Mouse (Mus musculus): Measurements from ENCODE around the gene Isg20l2. TPM values are rescaled to one million over a fixed set of nuclear protein-coding genes. Genes with fewer than 3 reads are reported as not detected.
A peak's percentile ranks its signal among the peaks of the same experiment; 100 is the strongest.

The Isg20l2 gene
- polyA plus RNA-seq, 1 experiment from 2014 or later: 63.0 TPM

DNA sequence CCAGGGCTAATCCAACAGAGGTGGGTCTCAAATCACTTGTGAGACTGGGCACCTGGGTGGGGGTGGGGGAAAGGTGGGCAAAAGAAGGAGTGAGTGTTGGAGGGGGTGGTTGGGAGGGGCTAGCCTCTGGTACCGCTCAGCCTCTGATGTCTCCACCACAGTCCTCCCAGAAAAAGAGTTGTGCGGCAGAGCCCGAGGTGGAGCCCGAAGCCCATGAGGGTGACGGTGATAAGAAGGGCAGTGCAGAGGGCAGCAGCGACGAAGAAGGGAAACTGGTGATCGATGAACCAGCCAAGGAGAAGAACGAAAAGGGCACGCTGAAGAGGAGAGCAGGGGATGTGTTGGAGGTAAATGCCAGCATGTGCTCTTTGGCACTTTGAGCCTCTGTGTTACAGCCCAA, 16.2 kb upstream of the Isg20l2 start:
- 87% methylated on average over 10 of the region's 10 CpGs for WGBS
- Histone ChIP-seq H3K27ac (no peak overlapping the region), H3K4me1 (peaks cover 33% of the 10 kb centered on the region), H3K36me3 (peaks cover 48% of the 10 kb centered on the region), H3K4me3 (no peak overlapping the region), H3K9ac (no peak overlapping the region), H3K4me2 (no peak overlapping the region), H3K27me3 (no peaks in the 10 kb centered on the region), H3K9me3 (no peaks in the 10 kb centered on the region)
- no peak for ATAC-seq (ENCODE audit: borderline replicate concordance, extremely low read depth, low FRiP score, low TSS enrichment)

DNA sequence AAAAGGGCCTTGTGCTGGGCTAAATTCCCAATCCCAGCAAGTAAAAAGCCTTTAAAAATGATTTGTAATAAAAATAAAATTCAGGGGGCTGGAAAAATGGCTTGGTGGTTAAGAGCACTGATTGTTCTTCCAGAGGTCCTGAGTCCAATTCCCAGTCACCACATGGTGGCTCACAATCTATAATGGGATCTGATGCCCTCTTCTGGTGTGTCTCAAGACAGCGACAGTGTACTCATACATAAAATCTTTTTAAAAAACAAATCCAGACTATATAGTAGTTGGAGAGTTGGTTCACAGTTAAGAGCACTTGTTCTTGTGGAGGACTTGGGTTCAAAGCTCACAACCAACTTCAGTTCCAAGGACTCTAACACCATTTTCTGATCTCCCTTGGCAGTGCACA, 13.1 kb upstream of the Isg20l2 start:
- Histone ChIP-seq H3K36me3 (peaks cover 51% of the 10 kb centered on the region), H3K4me2 (no peak overlapping the region), H3K9me3 (no peaks in the 10 kb centered on the region), H3K4me1 (peaks cover 15% of the 10 kb centered on the region), H3K27ac (no peak overlapping the region), H3K27me3 (no peaks in the 10 kb centered on the region), H3K4me3 (no peak overlapping the region), H3K9ac (no peak overlapping the region)
- no peak for ATAC-seq (ENCODE audit: borderline replicate concordance, extremely low read depth, low FRiP score, low TSS enrichment)
- WGBS: 81% methylated on average over 1 of the region's 1 CpGs

DNA sequence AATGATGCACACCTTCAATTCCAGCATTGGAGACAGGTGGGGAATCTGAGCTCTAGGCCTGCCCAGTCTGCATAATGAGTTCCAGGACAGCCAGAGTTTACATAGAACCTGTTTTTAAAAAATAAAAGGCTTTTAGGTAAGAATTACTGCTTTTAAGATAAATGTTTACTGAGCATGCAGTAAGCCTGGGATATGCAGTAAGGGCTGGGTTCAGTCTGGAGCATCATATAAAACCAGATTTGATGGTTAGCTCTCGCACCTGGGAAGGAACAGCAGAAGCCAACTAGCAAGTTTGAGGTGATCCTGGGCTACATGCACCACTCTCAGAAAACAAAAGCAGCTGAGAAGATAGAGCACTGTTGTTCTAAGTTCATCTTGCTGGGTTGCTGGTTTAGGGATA, 11.6 kb upstream of the Isg20l2 start:
- no peaks in the 10 kb centered on the region for H3K27me3 ChIP-seq
- H3K4me2 ChIP-seq: peak overlapping the region; percentile 79; the same call in 1 of the 2 replicates
- H3K9me3 ChIP-seq: no peaks in the 10 kb centered on the region
- peaks cover 58% of the 10 kb centered on the region for H3K36me3 ChIP-seq
- H3K9ac ChIP-seq: no peak overlapping the region
- H3K27ac ChIP-seq: peak overlapping the region; percentile 86; the same call in 1 of the 2 replicates
- WGBS: 89% methylated on average over 1 of the region's 1 CpGs
- no peak overlapping the region for H3K4me3 ChIP-seq
- ATAC-seq (ENCODE audit: borderline replicate concordance, extremely low read depth, low FRiP score, low TSS enrichment): no peak
- H3K4me1 ChIP-seq: peaks cover 15% of the 10 kb centered on the region

DNA sequence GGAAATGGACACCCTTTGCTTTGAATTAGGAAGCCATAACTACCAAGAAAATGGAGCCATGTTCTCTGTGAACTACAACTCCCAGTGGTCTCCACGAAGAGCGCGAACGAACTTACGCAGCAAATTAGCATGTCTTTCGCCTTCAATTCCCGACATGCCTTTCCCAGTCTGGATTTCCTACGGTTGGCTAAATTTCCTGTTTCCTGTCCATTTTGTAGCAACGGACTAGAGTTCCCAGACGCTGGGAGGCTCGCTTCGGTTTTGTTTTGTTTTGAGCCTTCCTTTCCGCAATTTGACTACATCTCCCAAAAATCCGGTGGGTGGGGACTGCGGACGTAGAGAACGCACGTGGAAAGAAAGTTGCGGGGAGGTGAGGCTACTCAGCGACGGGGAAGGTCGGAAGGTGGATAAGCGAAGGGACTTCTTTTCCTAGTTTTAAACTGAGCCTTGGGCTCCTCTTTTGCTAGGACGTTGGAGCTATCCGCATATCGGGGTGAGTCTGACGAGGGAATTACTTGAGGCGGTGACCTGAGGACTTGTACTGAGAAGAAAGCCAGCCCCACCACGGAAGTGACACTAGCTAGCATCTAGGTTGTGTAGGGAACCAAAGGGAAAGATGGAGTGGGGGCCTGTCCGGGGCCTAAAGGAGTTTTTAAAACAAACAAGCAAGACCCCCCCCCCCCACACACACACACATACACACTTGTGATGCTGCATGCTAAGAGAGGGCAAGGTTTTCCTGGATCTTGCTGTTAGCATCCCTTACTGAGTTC, 10.6 kb upstream of the Isg20l2 start, which contains the start of gene Mrpl24:
Gene Mrpl24, plus strand, starts transcription at position 171 of the 773 bp plus-strand sequence.
- Histone ChIP-seq H3K4me2 (peak within 1 kb of the TSS; percentile 79), H3K4me1 (peaks cover 15% of the 10 kb centered on the region), H3K36me3 (peaks cover 58% of the 10 kb centered on the region), H3K9me3 (no peaks in the 10 kb centered on the region), H3K9ac (peak within 1 kb of the TSS; percentile 71), H3K27ac (peak within 1 kb of the TSS; percentile 86), H3K4me3 (peak within 1 kb of the TSS; percentile 76), H3K27me3 (no peaks in the 10 kb centered on the region)
- ATAC-seq (ENCODE audit: borderline replicate concordance, extremely low read depth, low FRiP score, low TSS enrichment): peak; percentile 87
- under 1% methylated on average over 30 of the region's 30 CpGs for whole genome bisulfite sequencing

DNA sequence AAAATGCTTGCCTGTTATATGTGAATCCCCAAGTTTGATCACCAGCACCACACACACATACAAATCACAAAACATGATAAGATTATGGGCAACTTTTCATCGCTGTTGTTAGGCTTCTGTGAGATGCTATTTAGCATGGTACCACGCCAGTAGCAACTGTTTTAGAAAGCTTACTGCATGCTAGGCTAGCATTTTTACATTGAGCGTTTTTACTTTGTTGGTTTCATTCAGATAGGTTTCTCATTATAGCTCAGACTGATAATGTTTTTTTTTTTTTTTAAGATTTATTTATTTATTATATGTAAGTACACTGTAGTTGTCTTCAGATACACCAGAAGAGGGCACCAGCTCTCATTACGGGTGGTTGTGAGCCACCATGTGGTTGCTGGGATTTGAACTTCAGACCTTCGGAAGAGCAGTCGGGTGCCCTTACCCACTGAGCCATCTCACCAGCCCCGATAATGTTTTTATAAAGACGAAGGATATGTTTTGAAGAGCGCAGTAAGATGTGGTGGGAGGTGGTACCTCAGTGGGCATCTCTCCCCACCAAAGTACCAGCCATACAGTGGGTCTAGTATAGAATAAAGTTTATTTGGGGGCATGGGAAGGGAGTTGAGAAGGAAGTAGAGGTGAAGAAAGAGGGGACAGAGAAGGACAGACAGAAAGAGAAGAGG, 9.7 kb upstream of the Isg20l2 start:
- 62% methylated on average over 9 of the region's 9 CpGs for WGBS
- no peak for ATAC-seq (ENCODE audit: borderline replicate concordance, extremely low read depth, low FRiP score, low TSS enrichment)
- H3K36me3 ChIP-seq: peaks cover 57% of the 10 kb centered on the region
- no peaks in the 10 kb centered on the region for H3K27me3 ChIP-seq
- peaks cover 15% of the 10 kb centered on the region for H3K4me1 ChIP-seq
- no peaks in the 10 kb centered on the region for H3K9me3 ChIP-seq
- H3K4me2 ChIP-seq: peak overlapping the region; percentile 79
- peak overlapping the region; percentile 76 for H3K4me3 ChIP-seq
- H3K27ac ChIP-seq: no peak overlapping the region
- H3K9ac ChIP-seq: peak overlapping the region; percentile 71

DNA sequence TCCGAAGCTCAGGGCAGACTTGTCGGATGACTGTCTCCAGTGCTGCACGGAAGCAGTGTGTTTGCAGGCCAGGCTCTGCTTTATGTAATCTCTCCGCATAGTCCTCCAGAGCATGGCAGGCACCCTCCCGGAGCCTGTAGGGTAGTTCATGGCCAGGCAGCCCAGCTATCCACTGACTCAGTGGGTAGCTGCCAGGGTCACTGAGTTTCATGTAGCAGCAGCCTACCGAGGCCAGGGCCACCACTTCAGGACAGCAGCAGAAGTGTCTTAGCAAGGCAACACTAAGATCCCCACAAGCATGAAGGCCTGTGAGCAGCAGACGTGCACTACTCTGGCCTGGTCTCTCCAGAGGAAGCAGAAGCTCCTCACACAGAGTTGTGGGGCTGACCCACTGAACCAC, 5.1 kb upstream of the Isg20l2 start:
- H3K36me3 ChIP-seq: peaks cover 58% of the 10 kb centered on the region
- no peak for ATAC-seq (ENCODE audit: borderline replicate concordance, extremely low read depth, low FRiP score, low TSS enrichment)
- H3K27ac ChIP-seq: no peak overlapping the region
- peaks cover 14% of the 10 kb centered on the region for H3K4me1 ChIP-seq
- WGBS: 87% methylated on average over 7 of the region's 7 CpGs
- H3K4me2 ChIP-seq: no peak overlapping the region
- no peaks in the 10 kb centered on the region for H3K9me3 ChIP-seq
- H3K27me3 ChIP-seq: no peaks in the 10 kb centered on the region
- H3K4me3 ChIP-seq: no peak overlapping the region
- no peak overlapping the region for H3K9ac ChIP-seq

DNA sequence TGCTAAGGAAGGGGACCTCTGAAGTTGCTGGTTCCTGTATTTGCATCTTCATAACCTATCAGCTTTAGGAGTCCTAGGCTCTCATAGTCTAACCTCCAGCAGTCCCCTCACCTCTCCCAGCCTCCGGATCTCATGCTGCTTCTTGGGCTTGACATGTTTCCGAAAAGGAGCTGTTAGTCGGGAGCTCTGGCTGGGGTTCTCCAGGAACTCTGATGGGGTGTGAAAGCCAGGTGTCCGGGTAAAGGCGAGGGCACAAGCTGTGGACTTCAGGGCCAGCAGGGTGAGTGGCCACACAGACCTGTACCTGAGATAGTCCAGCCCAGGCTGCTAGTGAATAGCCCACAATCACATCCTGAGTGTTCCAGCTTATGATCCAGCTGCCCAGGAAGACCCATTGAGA, 2.7 kb upstream of the Isg20l2 start:
- H3K4me3 ChIP-seq: no peak overlapping the region
- no peak overlapping the region for H3K27ac ChIP-seq
- H3K9me3 ChIP-seq: no peaks in the 10 kb centered on the region
- no peak for ATAC-seq (ENCODE audit: borderline replicate concordance, extremely low read depth, low FRiP score, low TSS enrichment)
- no peak overlapping the region for H3K9ac ChIP-seq
- H3K4me2 ChIP-seq: no peak overlapping the region
- peaks cover 62% of the 10 kb centered on the region for H3K36me3 ChIP-seq
- peaks cover 24% of the 10 kb centered on the region for H3K4me1 ChIP-seq
- WGBS: 87% methylated on average over 5 of the region's 5 CpGs
- no peaks in the 10 kb centered on the region for H3K27me3 ChIP-seq

DNA sequence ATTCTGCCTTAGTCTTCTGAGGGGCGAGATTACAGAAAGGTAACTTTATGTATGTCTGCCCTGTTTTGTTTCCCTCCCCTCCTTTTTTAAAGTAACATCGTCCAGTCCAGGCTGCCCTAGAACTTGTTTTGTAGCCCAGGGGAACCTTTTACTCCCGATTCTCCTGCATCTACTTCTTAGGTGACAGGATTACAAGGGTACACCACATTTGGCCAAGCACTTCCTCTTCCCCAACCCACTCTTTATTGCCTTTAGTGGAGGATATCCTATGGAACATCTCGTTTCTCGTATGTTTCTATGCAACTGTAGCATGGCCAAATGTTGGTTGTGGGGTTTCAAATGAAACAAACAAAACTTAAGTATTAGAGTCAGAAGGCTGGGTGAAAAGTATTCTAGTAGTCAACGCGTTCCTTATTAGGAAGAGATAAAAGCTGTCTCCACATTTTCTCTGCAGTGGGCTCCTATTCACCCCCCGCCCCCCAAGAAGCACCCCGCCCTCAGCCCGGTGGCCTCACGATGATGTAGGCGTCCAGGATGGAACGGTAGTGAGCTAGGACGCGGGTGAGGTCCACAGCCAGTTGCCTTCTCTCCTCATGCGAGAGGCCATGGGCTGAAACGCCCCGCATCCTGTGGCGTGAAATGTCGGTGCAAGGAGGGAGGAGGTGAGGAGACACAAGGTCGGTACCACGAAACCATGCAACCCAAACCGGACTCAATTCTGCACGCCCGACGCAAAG, 605 bp upstream of the Isg20l2 start:
- Histone ChIP-seq H3K4me1 (peaks cover 30% of the 10 kb centered on the region), H3K36me3 (peaks cover 53% of the 10 kb centered on the region), H3K9me3 (no peaks in the 10 kb centered on the region), H3K4me3 (peak overlapping the region; percentile 93), H3K9ac (peak overlapping the region; percentile 96), H3K27ac (peak overlapping the region; percentile 74), H3K4me2 (peak overlapping the region; percentile 68), H3K27me3 (no peaks in the 10 kb centered on the region)
- ATAC-seq (ENCODE audit: borderline replicate concordance, extremely low read depth, low FRiP score, low TSS enrichment): peak; percentile 50
- 2% methylated on average over 26 of the region's 26 CpGs for WGBS

DNA sequence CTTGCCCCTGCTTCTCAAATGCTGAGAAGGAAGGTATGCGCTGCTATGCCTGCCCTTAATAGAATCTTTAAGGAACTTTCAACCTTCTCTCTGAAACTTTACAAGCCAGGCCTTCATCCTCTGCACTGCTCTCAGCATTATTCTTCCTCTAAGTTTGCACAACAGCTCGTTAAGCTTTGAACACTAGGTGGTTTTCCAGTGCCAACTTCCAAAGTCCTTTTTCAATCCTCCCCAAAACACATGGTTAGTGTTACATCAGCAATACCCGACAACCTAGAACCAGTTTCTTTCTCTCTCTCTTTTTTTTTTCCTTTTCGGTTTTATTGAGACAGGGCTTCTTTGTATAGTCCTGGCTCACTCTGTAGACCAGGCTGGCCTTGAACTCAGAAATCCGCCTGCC, 3.9 kb downstream of the Isg20l2 start:
- WGBS: 85% methylated on average over 5 of the region's 5 CpGs
- peaks cover 58% of the 10 kb centered on the region for H3K36me3 ChIP-seq

DNA sequence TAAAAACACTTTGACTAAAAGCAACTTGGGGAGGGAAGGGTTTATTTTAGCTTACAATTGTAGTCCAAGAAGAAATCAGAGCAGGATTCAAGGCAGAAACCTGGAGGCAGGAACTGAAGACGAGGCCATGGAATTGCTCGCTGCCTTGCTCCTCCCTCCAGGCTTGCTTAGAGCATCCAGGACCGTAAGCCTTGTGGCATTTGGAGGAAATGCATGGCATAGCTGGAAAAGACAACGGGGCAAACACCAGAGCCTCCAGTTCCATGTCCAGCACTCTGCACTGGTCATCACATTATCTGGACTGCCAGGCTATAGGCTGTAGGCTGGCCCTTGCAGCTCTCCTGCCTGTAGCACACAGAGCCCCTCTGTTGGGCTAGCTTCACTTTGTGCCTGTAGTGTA, 4.4 kb downstream of the Isg20l2 start:
- H3K9me3 ChIP-seq: no peaks in the 10 kb centered on the region
- no peak overlapping the region for H3K27ac ChIP-seq
- H3K36me3 ChIP-seq: peaks cover 63% of the 10 kb centered on the region
- no peak overlapping the region for H3K4me3 ChIP-seq
- H3K27me3 ChIP-seq: no peaks in the 10 kb centered on the region
- no peak overlapping the region for H3K9ac ChIP-seq
- 72% methylated on average over 4 of the region's 4 CpGs for WGBS
- H3K4me2 ChIP-seq: no peak overlapping the region
- no peak for ATAC-seq (ENCODE audit: borderline replicate concordance, extremely low read depth, low FRiP score, low TSS enrichment)
- H3K4me1 ChIP-seq: peaks cover 30% of the 10 kb centered on the region

More for the DNA sequence above, 3.9 kb downstream of the Isg20l2 start:
- Histone ChIP-seq H3K9ac (no peak overlapping the region), H3K4me1 (peaks cover 34% of the 10 kb centered on the region), H3K27ac (no peak overlapping the region), H3K9me3 (no peaks in the 10 kb centered on the region), H3K27me3 (no peaks in the 10 kb centered on the region), H3K4me3 (no peak overlapping the region), H3K4me2 (no peak overlapping the region)
- no peak for ATAC-seq (ENCODE audit: borderline replicate concordance, extremely low read depth, low FRiP score, low TSS enrichment)

DNA sequence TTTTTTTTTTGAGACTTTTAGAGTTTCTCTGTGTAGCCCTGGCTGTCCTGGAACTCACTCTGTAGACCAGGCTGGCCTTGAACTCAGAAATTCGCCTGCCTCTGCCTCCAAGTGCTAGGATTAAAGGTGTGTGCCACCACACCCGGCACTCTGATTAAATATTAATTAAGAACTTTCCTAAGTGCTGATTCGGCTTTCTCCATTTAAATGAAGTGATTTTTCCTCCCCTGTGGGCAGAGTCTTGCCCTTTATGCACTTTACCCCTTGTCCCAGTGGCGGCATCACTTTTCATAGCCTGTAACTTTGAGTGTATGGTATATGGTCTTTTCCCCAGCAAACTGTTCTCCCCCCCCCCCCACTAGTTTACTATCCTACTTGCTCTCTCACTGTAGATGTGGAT, 5.1 kb downstream of the Isg20l2 start:
- Histone ChIP-seq H3K36me3 (peaks cover 70% of the 10 kb centered on the region), H3K27ac (no peak overlapping the region), H3K9ac (no peak overlapping the region), H3K9me3 (no peaks in the 10 kb centered on the region), H3K4me1 (peaks cover 30% of the 10 kb centered on the region), H3K27me3 (no peaks in the 10 kb centered on the region), H3K4me2 (no peak overlapping the region), H3K4me3 (no peak overlapping the region)
- no peak for ATAC-seq (ENCODE audit: borderline replicate concordance, extremely low read depth, low FRiP score, low TSS enrichment)
- WGBS: 78% methylated on average over 4 of the region's 4 CpGs

DNA sequence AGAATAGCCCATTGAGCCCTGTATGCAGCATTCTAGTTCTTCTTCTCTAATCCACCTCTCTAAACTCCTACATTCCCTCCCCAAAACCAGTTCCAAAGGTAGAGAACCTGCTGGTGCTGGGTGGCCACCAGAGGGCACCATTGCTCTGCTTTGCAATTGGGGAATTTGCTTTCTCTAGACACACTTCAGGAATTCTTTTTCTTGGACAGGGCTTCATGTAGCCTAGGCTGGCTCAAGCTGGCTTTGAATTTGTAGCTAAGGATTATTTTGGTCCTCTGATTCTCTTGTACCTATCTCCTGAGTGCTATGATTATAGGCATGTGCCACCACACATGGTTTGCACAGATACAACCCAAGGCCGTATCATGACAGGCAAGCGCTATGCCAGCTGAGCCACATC, 5.7 kb downstream of the Isg20l2 start:
- H3K4me1 ChIP-seq: peaks cover 29% of the 10 kb centered on the region
- H3K27ac ChIP-seq: no peak overlapping the region
- H3K27me3 ChIP-seq: no peaks in the 10 kb centered on the region
- 97% methylated on average over 2 of the region's 2 CpGs for WGBS
- H3K4me2 ChIP-seq: no peak overlapping the region
- no peak overlapping the region for H3K9ac ChIP-seq
- no peak overlapping the region for H3K4me3 ChIP-seq
- H3K9me3 ChIP-seq: no peaks in the 10 kb centered on the region
- peaks cover 74% of the 10 kb centered on the region for H3K36me3 ChIP-seq
- peak; percentile 24; the same call in 1 of the 2 replicates for ATAC-seq (ENCODE audit: borderline replicate concordance, extremely low read depth, low FRiP score, low TSS enrichment)
